Mouse (Mus musculus): ENCODE results near the gene App.

App gene

DNA sequence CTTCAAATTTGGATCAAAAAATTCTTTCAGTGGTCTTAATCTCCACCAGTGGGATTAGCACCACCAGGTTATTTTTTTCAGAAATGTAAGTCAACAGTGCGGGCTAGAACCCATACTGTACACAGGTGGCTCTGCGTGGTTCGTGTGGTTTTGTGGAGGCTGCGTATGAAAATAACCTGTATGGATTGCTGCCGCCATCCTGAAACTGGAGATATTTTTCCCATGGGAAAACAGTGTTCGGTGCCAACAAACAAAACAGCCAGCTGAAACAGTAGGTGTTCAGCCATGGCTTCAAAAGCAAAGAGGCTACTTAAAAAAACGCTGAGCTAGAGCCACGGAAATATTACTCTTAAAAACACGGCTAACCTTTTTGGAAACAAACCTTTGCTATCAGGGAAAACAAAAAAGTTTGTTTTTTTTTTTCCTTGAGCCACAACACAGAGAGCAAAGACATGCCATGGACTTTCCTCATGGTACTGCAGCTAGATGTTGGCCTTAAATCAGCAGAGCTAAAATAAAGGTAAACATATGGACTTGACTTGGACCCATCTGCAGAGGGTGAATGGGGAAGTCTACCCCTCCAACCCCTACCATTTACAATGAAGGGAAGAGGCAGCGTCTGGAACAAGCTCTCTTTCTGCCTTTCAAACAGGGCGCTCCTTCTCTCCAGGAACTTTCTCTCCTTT, 45.8 kb downstream of the App start:
- DNase-seq (ENCODE audit: extremely low read depth, insufficient read length, low spot score) = no peak

DNA sequence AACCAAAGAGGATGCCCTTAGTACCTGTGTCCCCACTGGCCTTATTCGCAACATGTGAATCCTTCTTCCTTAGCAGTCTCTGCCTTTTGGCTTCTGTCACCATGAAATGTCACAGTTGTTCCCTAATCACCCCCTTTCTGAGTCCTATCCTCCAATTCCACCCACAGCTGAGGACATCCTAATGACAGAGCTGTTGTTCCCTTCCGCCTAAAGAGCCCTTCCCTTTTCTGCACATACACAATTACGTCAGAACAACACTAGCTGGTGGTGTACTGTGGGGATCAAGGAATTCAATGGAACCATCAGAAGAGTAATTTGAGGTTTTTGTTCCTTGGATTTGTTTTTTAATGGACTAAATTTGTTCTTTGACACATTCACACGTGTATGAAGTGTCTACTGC, 48.9 kb downstream of the App start:
- no peak for DNase-seq (ENCODE audit: extremely low read depth, insufficient read length, low spot score)

DNA sequence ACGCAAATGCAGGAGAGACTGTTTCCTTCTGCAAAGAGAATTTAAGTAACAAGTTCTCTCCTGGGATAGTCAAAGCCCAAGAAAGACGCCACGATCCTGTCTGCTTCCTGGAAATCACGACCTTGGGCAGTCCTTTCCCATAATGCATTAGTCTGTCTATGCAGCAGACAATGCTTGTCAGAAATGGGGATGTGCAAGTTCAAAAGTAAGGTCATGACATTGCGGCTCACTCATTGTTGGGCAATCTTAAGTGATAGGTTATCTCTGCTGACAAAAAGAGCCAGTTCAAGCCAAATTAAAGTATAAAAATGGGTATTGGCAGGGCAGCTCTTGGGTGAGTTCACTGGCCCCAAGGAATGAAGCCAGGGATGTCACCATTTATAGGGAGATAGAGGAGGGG, 51.6 kb downstream of the App start:
- no peak for DNase-seq (ENCODE audit: extremely low read depth, insufficient read length, low spot score)

DNA sequence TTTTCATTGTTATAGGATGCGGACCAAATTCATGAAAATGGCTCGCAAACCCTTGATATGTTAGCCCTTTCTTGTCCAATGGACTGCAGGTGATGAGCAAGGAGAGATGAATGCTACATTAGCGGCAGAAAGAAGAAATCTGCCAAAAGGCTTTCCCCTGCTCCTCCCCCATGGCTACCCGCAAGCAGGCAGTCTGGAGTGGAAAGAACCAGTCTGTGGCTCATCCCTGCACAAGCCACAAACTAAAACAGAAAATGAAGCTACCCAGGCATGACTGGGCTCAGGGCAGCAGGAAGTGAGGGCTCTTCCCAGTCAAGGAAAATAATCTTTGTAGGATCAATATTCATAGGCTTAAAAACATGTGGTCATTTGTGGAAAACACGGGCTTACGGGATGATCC, 54.6 kb downstream of the App start:
- DNase-seq (ENCODE audit: extremely low read depth, insufficient read length, low spot score) = no peak

DNA sequence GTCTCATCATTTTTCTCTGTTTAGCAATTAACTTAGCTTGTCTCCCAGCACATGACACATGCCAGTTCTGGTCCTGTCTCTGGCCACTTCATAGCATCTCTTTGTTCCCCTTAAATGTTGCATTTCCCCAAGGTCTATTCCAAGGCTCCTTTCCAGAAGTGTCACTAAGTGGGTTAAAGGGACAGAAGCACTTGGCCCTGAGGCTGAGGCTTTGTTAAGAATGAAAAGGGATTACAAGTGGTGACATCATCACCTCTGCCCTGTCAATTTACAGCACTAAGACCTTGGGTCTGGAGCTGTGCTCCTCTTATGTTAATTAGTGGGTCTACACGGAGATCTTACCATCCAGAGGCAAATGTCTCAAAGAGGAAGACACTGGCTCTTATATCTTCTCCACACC, 56.0 kb downstream of the App start:
- DNase-seq (ENCODE audit: extremely low read depth, insufficient read length, low spot score) = no peak

DNA sequence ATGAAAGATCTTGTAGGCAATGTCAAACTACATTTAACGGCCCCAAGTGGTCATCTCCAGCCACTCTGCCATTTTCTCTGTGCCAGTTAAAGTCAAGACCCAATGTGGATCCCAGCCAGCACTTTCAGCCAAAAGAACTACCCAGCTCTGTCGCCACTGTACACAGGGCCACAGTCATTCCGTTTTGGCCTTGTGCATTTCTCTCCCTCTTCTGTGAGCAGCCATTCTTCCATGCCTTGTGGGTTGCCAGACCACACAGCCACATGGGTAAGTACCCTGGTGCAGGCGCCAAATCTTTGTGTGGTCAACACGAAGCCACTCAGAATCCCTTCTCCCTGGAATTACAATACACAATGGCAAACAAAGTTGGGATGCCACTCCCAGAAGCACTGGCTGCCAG, 57.7 kb downstream of the App start:
- peak; percentile 53 for DNase-seq (ENCODE audit: extremely low read depth, insufficient read length, low spot score)

DNA sequence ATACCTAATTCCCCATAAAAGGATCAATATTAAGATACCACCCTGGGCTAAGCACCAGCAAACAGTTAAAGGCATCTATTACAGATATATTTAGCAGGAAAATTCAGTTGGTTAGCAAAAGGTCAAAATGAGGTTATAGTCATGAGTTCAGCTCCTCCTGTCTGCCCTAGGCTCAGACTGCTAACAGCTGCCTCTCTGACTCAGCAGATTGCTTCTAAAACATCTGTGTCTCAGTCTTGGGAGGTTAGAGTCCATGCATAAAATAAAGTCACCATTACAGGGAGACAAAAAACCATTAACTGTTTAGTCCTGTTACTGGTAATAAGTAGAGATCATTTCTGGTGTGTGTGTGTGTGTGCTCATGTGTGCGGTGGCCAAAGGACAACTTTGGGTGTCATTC, 58.8 kb downstream of the App start:
- no peak for DNase-seq (ENCODE audit: extremely low read depth, insufficient read length, low spot score)

DNA sequence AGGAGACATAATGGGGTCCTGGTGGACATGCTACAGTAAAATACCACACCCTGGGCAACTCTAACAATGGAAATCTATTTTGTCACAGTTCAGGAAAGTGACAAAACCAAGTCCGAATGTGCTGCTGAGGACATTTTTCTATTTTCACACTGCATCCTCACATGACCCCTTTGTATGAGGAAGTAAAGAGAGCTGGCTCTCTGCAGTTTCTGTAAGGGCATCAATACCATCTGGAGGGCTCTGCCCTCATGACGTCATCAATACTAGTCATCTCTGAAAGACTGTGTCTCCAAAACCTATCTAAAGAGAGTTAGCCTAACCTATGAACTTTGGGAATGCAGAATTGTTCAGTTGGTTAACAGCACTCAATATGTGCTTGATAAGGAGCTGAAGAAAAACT, 59.6 kb downstream of the App start:
- DNase-seq (ENCODE audit: extremely low read depth, insufficient read length, low spot score) = no peak

DNA sequence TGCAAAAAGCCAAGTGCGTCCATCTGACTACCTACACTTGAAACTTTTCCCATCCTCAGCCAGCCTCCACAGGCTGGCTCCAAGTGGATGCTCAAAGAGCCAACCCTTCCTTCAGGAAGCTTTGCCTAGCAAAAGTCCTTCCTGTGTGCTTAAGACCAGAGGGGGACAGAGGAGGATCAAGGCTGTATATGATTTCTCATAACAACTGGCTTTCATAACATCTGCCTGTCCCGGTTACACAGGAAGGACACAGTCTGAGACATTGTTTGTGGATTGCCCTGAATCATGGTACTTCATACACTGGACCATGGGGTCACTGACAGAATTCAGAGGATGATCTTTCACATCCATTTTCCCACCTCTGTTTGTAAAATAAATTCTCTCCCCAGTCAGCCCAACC, 61.3 kb downstream of the App start:
- no peak for DNase-seq (ENCODE audit: extremely low read depth, insufficient read length, low spot score)

DNA sequence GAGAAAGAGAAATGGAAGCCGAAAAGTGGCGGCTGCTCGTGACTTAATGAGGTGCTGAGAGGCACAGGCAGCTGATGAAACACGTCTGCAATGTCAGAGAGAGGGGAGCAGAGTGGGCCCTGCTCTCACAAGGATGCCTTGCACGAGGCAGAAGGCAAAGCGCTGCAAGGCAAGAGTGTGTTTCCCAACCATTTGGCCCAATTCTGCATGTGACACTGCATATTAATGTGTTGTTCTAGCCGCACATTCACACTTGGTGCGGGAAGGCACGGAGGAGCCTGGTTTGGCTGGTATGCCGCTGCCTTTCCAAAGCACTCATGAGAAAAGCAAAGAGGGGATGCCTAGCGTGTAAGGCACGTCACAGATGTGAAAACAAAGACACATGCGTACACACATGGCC, 63.1 kb downstream of the App start:
- no peak for DNase-seq (ENCODE audit: extremely low read depth, insufficient read length, low spot score)

DNA sequence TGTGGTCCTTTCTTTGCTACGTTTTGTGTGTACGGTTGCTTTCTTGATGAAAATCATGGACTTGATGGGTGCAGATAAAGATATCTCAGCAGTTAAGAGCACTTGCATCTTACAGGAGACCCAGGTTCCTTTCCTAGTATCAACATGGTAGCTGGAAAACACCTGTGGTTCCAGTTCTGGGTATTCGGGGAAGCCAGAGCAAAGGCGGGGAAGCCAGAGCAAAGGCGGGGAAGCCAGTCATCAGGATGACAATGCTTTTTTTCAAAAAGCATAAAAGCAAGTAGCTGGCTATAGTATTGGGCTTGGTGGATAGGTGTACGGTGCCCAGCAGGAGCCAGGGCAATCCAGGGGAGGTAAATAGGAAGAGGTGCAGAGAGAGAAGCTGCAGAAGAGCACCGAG, 65.1 kb downstream of the App start:
- no peak for DNase-seq (ENCODE audit: extremely low read depth, insufficient read length, low spot score)

DNA sequence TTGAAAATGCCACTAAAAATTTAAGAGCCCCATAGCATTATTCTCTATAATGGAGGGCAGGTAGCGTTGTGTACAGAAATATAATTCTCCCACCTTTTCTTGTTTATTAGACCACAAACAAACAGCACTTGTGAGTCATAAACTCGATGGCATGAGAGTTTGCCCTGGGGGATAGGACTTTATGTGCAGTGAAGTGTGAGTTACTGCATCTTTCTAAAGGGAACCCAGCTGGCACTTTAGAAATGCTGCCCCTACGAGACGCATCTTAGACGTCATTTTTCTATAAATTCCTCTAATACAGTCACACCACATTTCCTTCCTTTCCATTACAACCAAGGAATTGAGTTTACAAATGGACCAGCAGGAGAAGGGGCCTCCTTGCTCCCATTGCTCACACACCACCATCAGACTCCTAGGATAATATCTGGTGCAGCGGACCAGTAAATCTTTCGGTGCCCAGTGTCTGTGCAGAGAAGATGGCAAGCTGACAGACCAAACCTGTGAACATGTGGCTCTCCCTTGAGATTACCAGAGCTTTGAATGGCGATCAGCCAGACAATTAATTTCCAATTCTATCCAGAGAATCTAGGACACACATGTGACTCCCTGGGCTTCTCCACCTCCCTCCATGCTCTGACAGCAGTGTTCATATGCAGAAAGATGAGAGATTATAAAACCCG, 66.8 kb downstream of the App start:
- no peak for DNase-seq (ENCODE audit: extremely low read depth, insufficient read length, low spot score)

DNA sequence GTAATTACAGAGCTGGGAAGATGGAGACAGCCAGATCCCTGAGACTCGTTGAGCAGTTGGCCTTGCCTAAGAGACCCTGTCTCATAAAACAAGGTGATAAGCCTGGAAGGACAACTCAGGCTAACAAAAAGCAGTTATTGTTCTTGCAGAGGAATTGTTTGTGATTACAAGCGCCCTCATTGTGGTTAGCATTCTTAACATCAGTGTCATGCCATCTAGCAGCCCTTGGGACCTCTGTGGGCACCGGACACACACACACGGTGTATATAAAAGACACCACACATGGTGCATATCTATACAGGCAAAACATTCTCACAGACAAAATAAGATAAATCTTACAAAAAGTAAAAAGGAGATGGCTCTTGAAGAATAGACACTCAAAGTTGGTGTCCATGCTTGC, 68.0 kb downstream of the App start:
- DNase-seq (ENCODE audit: extremely low read depth, insufficient read length, low spot score) = no peak

DNA sequence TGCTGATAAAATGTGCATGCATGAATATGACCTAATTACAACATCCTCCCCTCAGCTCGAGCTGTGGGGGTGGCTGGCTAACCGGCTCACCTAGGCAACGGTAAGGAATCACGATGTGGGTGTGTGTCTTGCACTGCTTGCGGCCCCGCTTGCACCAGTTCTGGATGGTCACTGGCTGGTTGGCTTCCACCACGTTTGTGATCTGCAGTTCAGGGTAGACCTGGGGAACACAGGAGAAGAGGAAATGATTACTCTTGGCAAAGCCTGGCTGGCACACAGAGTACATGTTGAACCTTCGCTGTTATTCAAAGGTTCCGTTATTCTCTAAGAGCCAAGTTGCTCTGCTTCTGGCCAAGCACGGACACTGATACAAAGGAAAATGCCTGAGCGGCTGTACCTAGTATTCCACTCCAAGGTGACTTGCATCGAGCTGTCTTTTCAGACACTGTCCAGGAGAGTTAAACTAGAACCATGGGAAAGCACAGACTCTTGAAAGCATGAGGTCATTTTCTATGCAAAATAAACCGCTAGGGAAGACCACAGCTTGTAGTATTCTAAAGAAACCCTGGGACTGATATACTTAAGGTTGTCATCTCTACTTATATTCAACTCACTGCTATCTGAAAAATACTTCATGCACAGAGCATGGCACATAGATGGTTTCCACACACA, 70.3 kb downstream of the App start:
- DNase-seq (ENCODE audit: extremely low read depth, insufficient read length, low spot score) = no peak

DNA sequence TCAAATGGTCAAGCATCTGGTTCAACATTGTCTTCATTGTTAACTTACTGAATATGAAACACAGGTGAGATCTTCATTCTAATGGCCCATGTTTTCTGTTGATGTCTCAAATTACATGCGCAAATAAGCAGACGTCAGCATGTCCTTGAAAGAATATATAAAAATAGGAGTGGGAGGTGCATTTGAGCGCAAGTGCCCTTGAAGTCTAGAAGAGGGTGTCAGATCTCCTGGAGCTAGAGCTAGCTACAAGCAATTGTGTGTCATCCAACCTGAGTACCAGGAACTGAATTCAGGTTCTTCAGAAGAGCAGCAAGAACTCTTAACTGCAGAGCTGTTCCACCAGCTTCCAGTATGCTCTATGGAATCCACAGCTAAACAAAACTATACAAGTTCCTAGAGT, 72.0 kb downstream of the App start:
- no peak for DNase-seq (ENCODE audit: extremely low read depth, insufficient read length, low spot score)

DNA sequence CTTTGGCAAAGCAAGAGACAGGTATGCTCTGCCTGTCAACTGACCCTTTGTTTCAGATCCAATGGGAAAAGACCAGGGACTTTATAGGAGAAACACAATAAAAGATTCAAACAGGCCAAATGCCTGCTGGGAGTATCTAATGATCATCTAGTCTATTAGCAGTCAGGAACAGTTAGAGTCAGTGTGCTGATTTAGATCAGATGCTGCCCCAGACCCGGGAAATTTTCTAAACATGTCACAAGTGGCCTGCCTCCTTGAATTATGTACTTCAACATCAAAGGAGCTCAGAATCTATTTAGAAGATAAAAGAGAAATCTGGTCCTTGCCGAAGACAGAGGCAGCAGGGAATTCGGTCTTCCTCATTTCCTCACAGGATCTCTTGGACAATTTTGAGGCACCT, 72.8 kb downstream of the App start:
- DNase-seq (ENCODE audit: extremely low read depth, insufficient read length, low spot score) = no peak

DNA sequence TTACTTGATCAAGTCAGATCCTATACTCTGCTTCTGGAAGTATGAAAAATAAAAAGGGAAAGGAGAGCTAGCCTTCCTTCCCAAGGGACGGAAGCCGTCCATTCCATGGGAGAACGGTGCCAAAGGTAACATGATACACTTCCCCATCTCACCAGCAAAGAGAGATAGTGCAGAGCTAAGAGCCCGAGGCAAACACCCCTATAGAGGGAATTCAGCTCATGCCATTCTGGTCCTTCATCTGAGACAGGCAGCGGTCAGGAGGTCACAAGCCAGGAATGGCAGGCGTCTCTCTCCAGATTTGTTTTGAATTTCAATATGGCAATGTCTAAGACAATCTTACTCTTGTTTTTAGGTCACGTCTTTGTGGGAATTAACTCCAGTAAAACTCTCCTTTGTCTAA, 74.1 kb downstream of the App start:
- no peak for DNase-seq (ENCODE audit: extremely low read depth, insufficient read length, low spot score)

DNA sequence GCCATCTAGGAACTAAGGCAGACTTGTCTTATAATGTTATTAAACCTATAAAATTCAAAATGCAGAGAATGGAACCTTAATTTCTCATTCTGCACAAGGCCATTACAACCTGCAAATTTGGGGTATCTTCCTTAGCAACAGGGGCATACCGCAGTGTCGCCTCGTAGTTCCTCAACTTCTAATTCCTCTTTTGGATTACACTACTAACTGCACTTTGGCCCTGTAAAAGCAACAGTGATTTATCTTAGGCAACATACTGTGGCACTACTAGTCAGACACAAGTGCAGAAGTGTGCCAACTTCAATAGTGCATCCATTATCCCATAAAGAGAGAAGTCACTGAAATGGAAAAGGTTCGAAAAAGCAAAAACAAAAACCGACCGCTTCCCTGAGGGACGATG, 74.5 kb downstream of the App start:
- no peak for DNase-seq (ENCODE audit: extremely low read depth, insufficient read length, low spot score)

DNA sequence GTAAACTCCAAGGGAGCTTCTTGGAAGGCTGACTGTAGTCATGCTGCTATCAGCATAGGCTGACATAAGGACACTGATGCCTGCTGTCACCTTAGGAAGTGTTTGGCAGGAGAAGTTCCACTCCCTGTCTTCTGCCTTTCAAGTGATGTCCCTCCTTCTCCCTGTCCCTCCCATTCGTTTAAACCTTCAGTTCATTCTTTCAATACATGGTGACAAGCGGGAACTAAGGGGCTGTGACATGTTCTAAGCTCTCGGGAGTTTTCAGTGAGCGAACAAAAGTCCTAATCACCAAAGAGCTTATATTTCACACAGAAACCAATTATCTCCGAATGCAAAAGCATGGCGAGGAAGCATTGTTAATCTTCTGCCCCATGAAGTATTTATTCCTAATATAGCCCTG, 77.2 kb downstream of the App start:
- no peak for DNase-seq (ENCODE audit: extremely low read depth, insufficient read length, low spot score)

DNA sequence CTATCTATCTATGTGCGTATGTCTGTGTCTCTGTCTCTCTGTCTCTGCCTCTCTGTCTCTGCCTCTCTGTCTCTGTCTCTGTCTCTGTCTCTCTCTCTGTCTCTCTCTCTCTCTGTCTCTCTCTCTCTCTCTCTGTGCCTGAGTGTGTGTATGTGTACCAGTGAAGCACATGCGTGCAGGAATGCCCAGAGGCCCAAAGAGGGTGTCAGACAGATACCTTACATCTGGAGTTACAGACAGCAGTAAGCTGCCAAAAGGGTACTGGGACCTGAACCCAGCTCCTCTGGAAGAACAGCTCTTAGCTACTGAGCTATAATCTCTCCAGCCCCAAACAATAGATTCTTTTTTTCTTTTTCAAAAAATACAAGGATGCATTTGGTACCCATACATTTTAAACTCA, 77.6 kb downstream of the App start:
- DNase-seq (ENCODE audit: extremely low read depth, insufficient read length, low spot score) = no peak

DNA sequence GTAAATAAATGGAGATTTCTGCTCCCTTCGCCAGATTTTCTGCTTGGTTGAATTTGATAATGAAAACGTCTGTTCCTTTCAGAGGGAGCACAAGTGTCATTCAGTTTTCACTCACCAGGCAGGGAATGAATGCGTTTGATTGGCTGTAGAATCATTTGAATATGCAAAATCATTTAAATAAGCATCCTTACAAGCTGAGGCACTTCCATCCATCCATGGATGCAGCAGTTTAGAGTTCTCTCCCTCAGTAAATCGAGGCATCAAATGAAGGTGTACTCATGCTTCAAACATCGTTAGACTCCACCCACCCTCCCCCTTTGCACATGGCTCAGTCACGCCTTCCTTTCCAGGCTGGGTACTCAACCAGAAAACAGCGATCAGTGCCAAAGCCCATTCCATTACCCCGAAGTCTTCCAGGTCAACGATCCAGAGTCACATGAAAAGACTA, 80.9 kb downstream of the App start:
- DNase-seq (ENCODE audit: extremely low read depth, insufficient read length, low spot score) = no peak

DNA sequence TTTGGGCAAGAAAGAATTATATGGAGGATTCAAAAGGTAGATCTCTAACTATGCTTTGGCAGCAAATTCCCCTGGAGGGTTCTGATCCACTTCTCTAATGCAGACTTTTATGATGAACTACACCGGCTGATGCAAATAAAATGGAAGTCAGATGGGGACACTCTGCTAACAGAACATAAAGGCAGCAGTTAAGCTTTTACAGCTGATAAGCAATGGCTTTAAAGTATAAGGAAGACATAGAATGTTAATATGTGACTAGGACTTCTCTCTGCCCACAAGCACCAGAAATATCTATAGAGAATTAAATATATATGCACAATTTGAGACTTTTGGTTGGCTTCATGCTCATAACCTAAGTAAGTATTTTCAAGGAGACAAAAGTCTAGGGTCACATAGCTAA, 81.4 kb downstream of the App start:
- DNase-seq (ENCODE audit: extremely low read depth, insufficient read length, low spot score) = no peak
